Mouse (Mus musculus) CH12.LX (cell line): ENCODE data around the gene Defb25. TPM values are rescaled to one million over a fixed set of nuclear protein-coding genes. Genes with fewer than 3 reads are reported as not detected.
A peak's percentile ranks its signal among the peaks of the same experiment; 100 is the strongest.

Source experiments
- DNase-seq: peaks from one replicate; pipeline ENCODE4 v3.0.0-alpha.2; 2013; ENCODE audit errors: extremely low read depth
- H3K27ac ChIP-seq: 2 replicates; pipeline ENCODE4 v1.5.1; 2012; ENCODE audit warnings: low read depth, mild to moderate bottlenecking, control low read depth, moderate library complexity; ENCODE audit not compliant: insufficient read depth
- H3K27me3 ChIP-seq: replicated peaks from 2 replicates; pipeline ENCODE3; 2012; ENCODE audit warnings: inconsistent platforms
- H3K36me3 ChIP-seq, 2 experiments: replicated peaks in 1 of 2; 2 replicates each; pipeline versions ENCODE3 to v1.6.1; 2012; ENCODE audit warnings: inconsistent platforms in 1 of 2, low read length in 1 of 2, mild to moderate bottlenecking in 1 of 2, mixed read lengths in 1 of 2, moderate library complexity in 1 of 2; ENCODE audit not compliant: control insufficient read depth in 1 of 2, insufficient read depth in 1 of 2
- H3K4me1 ChIP-seq, 2 experiments: 2 replicates each; pipeline ENCODE4 v1.6.1; 2012; ENCODE audit warnings: inconsistent platforms in 1 of 2, moderate library complexity in 1 of 2; ENCODE audit not compliant: insufficient read depth in 2 of 2, control insufficient read depth in 1 of 2
- H3K4me2 ChIP-seq: 2 replicates; pipeline ENCODE4 v1.6.1; 2012; ENCODE audit warnings: low read depth, mild to moderate bottlenecking, control low read depth; ENCODE audit not compliant: poor library complexity, insufficient read depth, severe bottlenecking
- H3K4me3 ChIP-seq, 3 experiments: fragments of 150-350 bp in 1 of 3; sonication (generic) in 1 of 3; replicated peaks in 1 of 3; 2 replicates each; pipeline versions ENCODE3 to v1.5.1; 2011 to 2012; ENCODE audit warnings: low read depth in 2 of 3, low read length in 2 of 3, mild to moderate bottlenecking in 2 of 3, moderate library complexity in 2 of 3, control low read depth in 1 of 3, improper control_type of control experiment in 1 of 3, inconsistent platforms in 1 of 3, mixed read lengths in 1 of 3; ENCODE audit not compliant: poor library complexity in 1 of 3
- H3K79me2 ChIP-seq: replicated peaks from 2 replicates; pipeline ENCODE4 v1.6.1; 2012; ENCODE audit warnings: mild to moderate bottlenecking, moderate library complexity; ENCODE audit not compliant: control insufficient read depth, poor library complexity, insufficient read depth, severe bottlenecking; ENCODE audit errors: extremely low read depth
- H3K9ac ChIP-seq: 2 replicates; pipeline ENCODE4 v1.6.1; 2012; ENCODE audit warnings: low read depth, mild to moderate bottlenecking, control low read depth, moderate library complexity; ENCODE audit not compliant: insufficient read depth
- H3K9me3 ChIP-seq: replicated peaks from 2 replicates; pipeline ENCODE3; 2012; ENCODE audit warnings: low read length, inconsistent platforms, mixed read lengths
- BHLHE40 ChIP-seq: IDR thresholded peaks from 2 replicates; pipeline ENCODE4 v1.6.1; 2011; ENCODE audit warnings: mild to moderate bottlenecking, low read depth, low read length, improper control_type of control experiment
- CHD1 ChIP-seq: IDR thresholded peaks from 2 replicates; pipeline ENCODE4 v1.6.1; 2012; ENCODE audit warnings: low read depth, low read length, improper control_type of control experiment, inconsistent platforms
- CTCF ChIP-seq, 2 experiments: IDR thresholded peaks in 1 of 2; conservative IDR thresholded peaks in 1 of 2; 2 replicates each; pipeline ENCODE4 v1.5.1; 2011 to 2012; ENCODE audit warnings: low read depth in 2 of 2, low read length in 2 of 2, improper control_type of control experiment in 1 of 2, inconsistent platforms in 1 of 2, mild to moderate bottlenecking in 1 of 2, moderate library complexity in 1 of 2
- E2F4 ChIP-seq: IDR thresholded peaks from 2 replicates; pipeline ENCODE4 v1.6.1; 2011; ENCODE audit warnings: low read depth, low read length, improper control_type of control experiment; ENCODE audit not compliant: insufficient replicate concordance
- ELF1 ChIP-seq: IDR thresholded peaks from 2 replicates; pipeline ENCODE4 v1.6.1; 2014; ENCODE audit warnings: low read depth, mild to moderate bottlenecking, inconsistent platforms, low read length, improper control_type of control experiment
- EP300 ChIP-seq: IDR thresholded peaks from 2 replicates; pipeline ENCODE4 v1.6.1; 2011; ENCODE audit warnings: low read length, improper control_type of control experiment
- ETS1 ChIP-seq: conservative IDR thresholded peaks from 2 replicates; pipeline ENCODE4 v1.6.1; 2012; ENCODE audit warnings: low read depth, mild to moderate bottlenecking, inconsistent platforms, low read length, improper control_type of control experiment, moderate library complexity
- GABPA ChIP-seq: IDR thresholded peaks from 2 replicates; pipeline ENCODE4 v1.6.1; 2012; ENCODE audit warnings: low read depth, low read length, improper control_type of control experiment, inconsistent platforms; ENCODE audit not compliant: insufficient replicate concordance
- HCFC1 ChIP-seq: IDR thresholded peaks from 2 replicates; pipeline ENCODE4 v1.6.1; 2012; ENCODE audit warnings: low read depth, mild to moderate bottlenecking, inconsistent platforms, low read length, improper control_type of control experiment
- IRF4 ChIP-seq: IDR thresholded peaks from 2 replicates; pipeline ENCODE4 v1.6.1; 2014; ENCODE audit warnings: low read depth, mild to moderate bottlenecking, inconsistent platforms, low read length, improper control_type of control experiment
- JUND ChIP-seq: conservative IDR thresholded peaks from 2 replicates; pipeline ENCODE4 v1.6.1; 2011; ENCODE audit warnings: low read depth, low read length, improper control_type of control experiment
- KAT2A ChIP-seq: IDR thresholded peaks from 2 replicates; pipeline ENCODE4 v1.6.1; 2012; ENCODE audit warnings: low read length, improper control_type of control experiment, inconsistent platforms; ENCODE audit not compliant: insufficient replicate concordance
- MAZ ChIP-seq: IDR thresholded peaks from 2 replicates; pipeline ENCODE4 v1.6.1; 2012; ENCODE audit warnings: low read depth, mild to moderate bottlenecking, inconsistent platforms, low read length, improper control_type of control experiment, moderate library complexity
- MEF2A ChIP-seq: IDR thresholded peaks from 2 replicates; pipeline ENCODE4 v1.6.1; 2014; ENCODE audit warnings: low read depth, mild to moderate bottlenecking, inconsistent platforms, low read length, improper control_type of control experiment, borderline replicate concordance
- MYC ChIP-seq: IDR thresholded peaks from 2 replicates; pipeline ENCODE4 v1.6.1; 2011; ENCODE audit warnings: low read depth, mild to moderate bottlenecking, improper control_type of control experiment, low read length
- NELFE ChIP-seq: IDR thresholded peaks from 2 replicates; pipeline ENCODE4 v1.6.1; 2011; ENCODE audit warnings: low read depth, low read length, improper control_type of control experiment
- NRF1 ChIP-seq: IDR thresholded peaks from 2 replicates; pipeline ENCODE4 v1.6.1; 2014; ENCODE audit warnings: low read depth, mild to moderate bottlenecking, inconsistent platforms, low read length, improper control_type of control experiment, moderate library complexity
- PAX5 ChIP-seq: IDR thresholded peaks from 2 replicates; pipeline ENCODE4 v1.6.1; 2012; ENCODE audit warnings: low read length, inconsistent platforms, mixed read lengths
- POLR2AphosphoS2 ChIP-seq: IDR thresholded peaks from 2 replicates; pipeline ENCODE4 v1.6.1; 2011; ENCODE audit warnings: low read depth, low read length, improper control_type of control experiment
- RAD21 ChIP-seq: IDR thresholded peaks from 2 replicates; pipeline ENCODE4 v1.6.1; 2011; ENCODE audit warnings: low read depth, mild to moderate bottlenecking, low read length, improper control_type of control experiment, moderate library complexity
- RCOR1 ChIP-seq: conservative IDR thresholded peaks from 2 replicates; pipeline ENCODE4 v1.6.1; 2012; ENCODE audit warnings: low read depth, mild to moderate bottlenecking, inconsistent platforms, low read length, improper control_type of control experiment
- SIN3A ChIP-seq: IDR thresholded peaks from 2 replicates; pipeline ENCODE4 v1.6.1; 2012; ENCODE audit warnings: low read length, improper control_type of control experiment, inconsistent platforms
- SMC3 ChIP-seq: IDR thresholded peaks from 2 replicates; pipeline ENCODE4 v1.6.1; 2011; ENCODE audit warnings: low read depth, low read length, improper control_type of control experiment
- TCF12 ChIP-seq: IDR thresholded peaks from 2 replicates; pipeline ENCODE4 v1.6.1; 2014; ENCODE audit warnings: low read depth, mild to moderate bottlenecking, inconsistent platforms, low read length, improper control_type of control experiment
- USF2 ChIP-seq: conservative IDR thresholded peaks from 2 replicates; pipeline ENCODE4 v1.6.1; 2011; ENCODE audit warnings: low read depth, low read length, improper control_type of control experiment
- ZC3H11A ChIP-seq: IDR thresholded peaks from 2 replicates; pipeline ENCODE4 v1.6.1; 2012; ENCODE audit warnings: low read depth, mild to moderate bottlenecking, inconsistent platforms, low read length, improper control_type of control experiment
- ZMIZ1 ChIP-seq: IDR thresholded peaks from 2 replicates; pipeline ENCODE4 v1.6.1; 2012; ENCODE audit warnings: low read depth, mild to moderate bottlenecking, inconsistent platforms, low read length, improper control_type of control experiment
- dilution Hi-C: fragments of 300-500 bp; cut with MboI; formaldehyde crosslinking; loops from 2 replicates; pipeline ENCODE4 v1.14.3; 2020; ENCODE audit warnings: low sequenced_read_pairs; ENCODE audit not compliant: extremely low pct_unique_long_range_greater_than_20kb, extremely low pct_ligation_motif_present
- in situ Hi-C: fragments of 300-500 bp; cut with MboI; formaldehyde crosslinking; loops from 3 replicates; pipeline ENCODE4 v1.14.3; 2019; ENCODE audit warnings: low sequenced_read_pairs, low pct_ligation_motif_present, low pct_unique_long_range_greater_than_20kb, mixed read lengths
- polyA plus RNA-seq: library from polyadenylated mRNA; unstranded; fragments of >175 nt; gene quantifications from 2 replicates; pipeline ENCODE4 v1.2.1, GENCODE M21; 2012; ENCODE audit warnings: low read depth; ENCODE audit not compliant: insufficient read length
- total RNA-seq, 2 experiments: library from RNA; depleted of rRNA; stranded (reverse); fragments of 300-350 nt in 1 of 2; fragments of >200 nt in 1 of 2; gene quantifications; 2 replicates each; pipeline ENCODE4 v1.2.3; 2012 to 2014

The Defb25 gene
- total and polyA plus RNA-seq, 3 experiments = 1.8 TPM; not detected in 2

DNA sequence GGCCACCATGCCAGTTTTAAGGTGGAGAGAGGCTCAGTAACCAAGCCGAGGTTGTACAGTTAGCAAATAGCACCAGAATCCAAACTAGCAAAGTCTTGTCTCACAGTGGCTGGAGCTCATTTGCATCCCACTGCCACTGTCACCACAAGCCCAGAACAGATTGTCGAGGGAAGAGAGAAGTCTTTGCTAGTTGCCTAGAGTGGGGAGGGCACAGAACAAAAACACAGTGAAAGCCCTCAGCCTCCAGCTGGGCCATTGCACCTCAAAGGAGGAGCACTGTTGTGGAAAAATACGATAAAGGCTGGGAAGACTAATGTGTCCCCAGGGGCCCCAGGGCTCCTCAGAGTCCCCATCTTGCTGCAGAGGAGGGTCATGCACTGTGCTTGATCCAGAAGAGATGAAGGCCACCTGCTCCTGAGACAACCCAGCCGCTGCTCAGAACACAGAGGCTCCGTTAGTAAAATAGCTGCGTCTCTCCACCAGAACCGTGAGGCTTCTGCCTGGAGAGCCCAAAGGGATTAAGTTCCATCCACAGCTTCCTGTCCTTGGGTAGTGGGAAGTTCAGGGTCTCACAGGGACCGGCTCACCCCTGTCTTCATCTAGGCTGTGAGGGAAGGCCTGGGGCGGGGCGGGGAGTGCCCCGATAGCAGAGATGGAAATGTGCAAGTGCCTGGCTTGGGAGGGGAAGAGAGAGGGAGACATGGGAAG, 16.7 kb upstream of the Defb25 start:
- Histone ChIP-seq H3K36me3 (peaks cover 0 to under 1% of the 10 kb centered on the region in 2 experiments), H3K9ac (0 out of 2 replicates have a peak overlapping the region, but pooled peaks have one; percentile 4), H3K27me3 (no peaks in the 10 kb centered on the region), H3K4me3 (no peak overlapping the region), H3K27ac (peak overlapping the region; percentile 12), H3K4me1 (peaks cover 28 to 61% of the 10 kb centered on the region in 2 experiments), H3K9me3 (no peaks in the 10 kb centered on the region), H3K4me2 (peak overlapping the region; percentile 69), H3K79me2 (no peaks in the 10 kb centered on the region)
- dilution Hi-C loops = no loop called here
- in situ Hi-C loops = no loop called here
- TF ChIP-seq ZMIZ1 (no peak), RCOR1 (no peak), CHD1 (no peak), MYC (no peak), MAZ (no peak), NRF1 (0 out of 2 replicates have a peak, but pooled peaks have one; percentile 11), IRF4 (no peak), TCF12 (peak; percentile 49; the same call in 1 of the 2 replicates), ELF1 (no peak), CTCF (conservative IDR thresholded peaks at IDR 0.05 in 1 of 2, IDR thresholded peaks at IDR 0.05 in 1 of 2; ENCODE audit: low read depth in 2 of 2, low read length in 2 of 2) (no peak), MEF2A (0 out of 2 replicates have a peak, but pooled peaks have one; percentile 9), POLR2AphosphoS2 (no peak), SMC3 (no peak), ETS1 (peak; percentile 71), SIN3A (no peak), EP300 (no peak; the same call in 1 of the 2 replicates), JUND (no peak), E2F4 (no peak), HCFC1 (no peak), BHLHE40 (no peak), KAT2A (no peak), PAX5 (no peak), RAD21 (no peak), ZC3H11A (no peak), NELFE (no peak), USF2 (no peak), GABPA (no peak)
- peak; percentile 77 for DNase-seq
